Mouse (Mus musculus) midbrain, postnatal 0 days (tissue): ENCODE measurements around the gene Rdm1. TPM values are rescaled to one million over a fixed set of nuclear protein-coding genes. Genes with fewer than 3 reads are reported as not detected.
"Not testable (repeated sequence)": the region's sequence is repeated elsewhere in the genome, so short reads cannot be mapped to it uniquely, and the experiment has no call there.

Source experiments
- ATAC-seq: fragments of 200-750 bp; cut with Nextera tagmentation; 2 replicates; pipeline ENCODE4 v1.8.0; 2017; ENCODE audit warnings: moderate number of reproducible peaks, mild to moderate bottlenecking, moderate TSS enrichment, moderate library complexity; ENCODE audit not compliant: low FRiP score
- DNase-seq: peaks from one replicate; pipeline ENCODE4 v3.0.0-alpha.2; 2015; ENCODE audit warnings: low spot score
- H3K27ac ChIP-seq: fragments of 300-500 bp; sonication (generic); 2 replicates; pipeline ENCODE4 v1.5.1; 2014; ENCODE audit warnings: low read depth, mild to moderate bottlenecking, low read length, mixed read lengths
- H3K27me3 ChIP-seq: fragments of 300-500 bp; sonication (generic); 2 replicates; pipeline ENCODE4 v1.6.1; 2014; ENCODE audit warnings: low read length, control low read depth, mixed read lengths; ENCODE audit not compliant: insufficient read depth
- H3K36me3 ChIP-seq: fragments of 300-500 bp; sonication (generic); 2 replicates; pipeline ENCODE4 v1.6.1; 2014; ENCODE audit warnings: low read length, control low read depth, mixed read lengths; ENCODE audit not compliant: insufficient read depth
- H3K4me1 ChIP-seq: fragments of 300-500 bp; sonication (generic); 2 replicates; pipeline ENCODE4 v1.6.1; 2014; ENCODE audit warnings: mild to moderate bottlenecking, control low read depth, antibody characterized with exemption, low read length, mixed read lengths; ENCODE audit not compliant: insufficient read depth
- H3K4me2 ChIP-seq: fragments of 300-500 bp; sonication (generic); 2 replicates; pipeline ENCODE4 v1.6.1; 2014; ENCODE audit warnings: low read depth, mild to moderate bottlenecking, low read length, mixed read lengths; ENCODE audit not compliant: poor library complexity, severe bottlenecking
- H3K4me3 ChIP-seq: fragments of 300-500 bp; sonication (generic); 2 replicates; pipeline ENCODE4 v1.5.1; 2014; ENCODE audit warnings: low read depth, mild to moderate bottlenecking, low read length, moderate library complexity
- H3K9ac ChIP-seq: fragments of 300-500 bp; sonication (generic); replicated peaks from 2 replicates; pipeline ENCODE4 v1.6.1; 2014; ENCODE audit warnings: mild to moderate bottlenecking, low read length, moderate library complexity, mixed read lengths; ENCODE audit not compliant: poor library complexity, severe bottlenecking
- H3K9me3 ChIP-seq: fragments of 300-500 bp; sonication (generic); 2 replicates; pipeline ENCODE4 v1.6.1; 2016; ENCODE audit warnings: low read length, control low read depth
- CTCF ChIP-seq: IDR thresholded peaks from 2 replicates; pipeline ENCODE4 v1.5.1; 2016; ENCODE audit warnings: antibody characterized with exemption, mild to moderate bottlenecking
- WGBS: fragments of 180-500 bp; shearing (Covaris S2); extraction: QIAGEN DNeasy Blood & Tissue Kit; methylation state at CpG from one replicate; pipeline ENCODE4 v1.1.7; 2014; 5-methylcytosine and 5-hydroxymethylcytosine counted together
- polyA plus RNA-seq: library from polyadenylated mRNA; unstranded; fragments of >200 nt; fragmentation: Nextera tagmentation; extraction: Ambion mirVana; gene quantifications from 2 replicates; pipeline ENCODE4 v1.2.1, GENCODE M21; 2015
- total RNA-seq: library from RNA; depleted of rRNA; stranded (reverse); fragments of >200 nt; gene quantifications from 2 replicates; pipeline ENCODE4 v1.2.3, GENCODE M21; 2014; rRNA removed

Gene Rdm1
- total RNA-seq (2.8 and 3.6 TPM in 2 replicates), polyA plus RNA-seq (8.3 and 9.2 TPM in 2 replicates)

DNA sequence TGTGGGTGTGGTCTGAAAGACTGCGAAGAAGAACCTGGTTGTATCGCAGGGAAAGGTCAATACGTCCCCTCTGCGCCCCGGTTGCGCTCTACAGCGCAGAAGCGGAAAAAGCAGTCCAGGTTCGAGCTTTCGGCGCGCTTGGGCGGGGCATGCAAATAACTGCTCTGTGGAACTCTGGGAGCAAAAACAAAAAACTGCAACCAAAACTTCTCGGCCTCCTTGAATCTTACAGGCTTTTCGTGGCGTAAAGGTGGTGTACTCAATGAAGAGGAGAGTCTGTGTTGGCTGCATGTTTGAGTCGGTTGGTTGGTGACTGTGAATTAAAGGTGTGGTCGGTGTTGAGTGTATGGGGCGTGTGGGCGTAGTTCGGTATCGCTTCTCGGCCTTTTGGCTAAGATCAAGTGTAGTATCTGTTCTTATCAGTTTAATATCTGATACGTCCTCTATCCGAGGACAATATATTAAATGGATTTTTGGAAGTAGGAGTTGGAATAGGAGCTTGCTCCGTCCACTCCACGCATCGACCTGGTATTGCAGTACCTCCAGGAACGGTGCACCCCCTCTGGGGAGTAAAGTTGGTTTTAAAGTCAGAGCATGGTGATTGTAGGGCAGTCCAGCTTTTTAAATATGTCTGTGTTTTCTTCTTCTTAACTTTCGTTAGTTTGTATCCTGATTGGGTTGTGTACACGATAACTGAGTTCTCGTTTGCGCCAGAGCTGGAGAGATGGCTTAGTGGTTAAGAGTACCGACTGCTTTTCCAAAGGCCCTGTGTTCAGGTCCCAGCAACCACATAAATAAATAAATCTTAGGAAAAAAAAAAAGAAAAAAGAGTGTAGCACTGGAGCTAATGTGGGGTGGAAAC is at the start of gene Rdm1:
Gene Rdm1 (plus strand): TSS at position 201 of the 862 bp plus-strand sequence.
- DNase-seq (peak; percentile 89), ATAC-seq (peak; percentile 89)
- H3K27ac ChIP-seq, result peak within 1 kb of the TSS; percentile 91
- TF ChIP-seq CTCF, result no peak
- no peaks in the 10 kb centered on the region for H3K27me3 ChIP-seq
- WGBS, result under 1% methylated on average over 32 of the region's 34 CpGs
- peak within 1 kb of the TSS; percentile 60 for H3K9ac ChIP-seq
- no peaks in the 10 kb centered on the region for H3K4me1 ChIP-seq
- H3K36me3 ChIP-seq, result no peaks in the 10 kb centered on the region
- H3K4me2 ChIP-seq, result peak within 1 kb of the TSS; percentile 96
- peak within 1 kb of the TSS; percentile 53 for H3K4me3 ChIP-seq
- H3K9me3 ChIP-seq, result no peaks in the 10 kb centered on the region

DNA sequence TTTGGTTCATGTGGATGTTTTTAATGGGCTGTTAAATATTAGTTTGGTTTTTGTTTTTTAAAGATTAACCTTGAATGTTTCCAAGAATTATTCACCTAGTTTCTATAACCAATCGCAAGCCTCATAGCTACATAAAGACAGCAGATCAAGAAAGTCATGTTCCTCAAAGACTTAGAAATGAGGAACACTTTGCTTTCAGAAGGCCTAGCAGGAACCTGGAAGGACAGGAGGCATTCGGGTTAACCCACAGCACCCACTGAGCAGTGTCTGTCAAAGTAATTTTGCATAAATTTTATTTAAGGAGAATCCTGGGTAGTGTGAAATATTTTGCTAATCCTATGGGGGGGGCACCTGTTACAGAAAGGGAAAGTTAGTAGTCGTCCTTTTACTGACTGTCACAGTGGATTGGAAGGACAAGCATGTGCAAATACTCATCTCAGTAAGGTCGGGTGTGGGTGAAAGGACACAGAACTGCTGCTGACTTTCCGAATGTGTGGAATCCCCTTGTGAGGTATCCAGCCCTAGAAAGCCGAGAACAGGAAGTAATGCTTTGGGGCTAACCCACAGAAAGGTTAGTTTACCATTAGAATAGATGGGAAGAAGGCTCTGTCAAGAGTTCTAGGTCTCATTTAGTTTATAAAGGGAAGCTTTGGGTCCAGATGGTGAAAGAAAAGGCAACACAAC is 45.8 kb upstream of the Rdm1 start:
- no peak overlapping the region for H3K27ac ChIP-seq
- no peak overlapping the region for H3K9ac ChIP-seq
- H3K36me3 ChIP-seq, result peaks cover 37% of the 10 kb centered on the region
- no peak overlapping the region for H3K4me2 ChIP-seq
- no peak for DNase-seq
- H3K27me3 ChIP-seq, result no peaks in the 10 kb centered on the region
- no peaks in the 10 kb centered on the region for H3K9me3 ChIP-seq
- H3K4me3 ChIP-seq, result no peak overlapping the region
- 78% methylated on average over 6 of the region's 6 CpGs for WGBS
- no peak for ATAC-seq
- no peaks in the 10 kb centered on the region for H3K4me1 ChIP-seq
- no peak for TF ChIP-seq CTCF

DNA sequence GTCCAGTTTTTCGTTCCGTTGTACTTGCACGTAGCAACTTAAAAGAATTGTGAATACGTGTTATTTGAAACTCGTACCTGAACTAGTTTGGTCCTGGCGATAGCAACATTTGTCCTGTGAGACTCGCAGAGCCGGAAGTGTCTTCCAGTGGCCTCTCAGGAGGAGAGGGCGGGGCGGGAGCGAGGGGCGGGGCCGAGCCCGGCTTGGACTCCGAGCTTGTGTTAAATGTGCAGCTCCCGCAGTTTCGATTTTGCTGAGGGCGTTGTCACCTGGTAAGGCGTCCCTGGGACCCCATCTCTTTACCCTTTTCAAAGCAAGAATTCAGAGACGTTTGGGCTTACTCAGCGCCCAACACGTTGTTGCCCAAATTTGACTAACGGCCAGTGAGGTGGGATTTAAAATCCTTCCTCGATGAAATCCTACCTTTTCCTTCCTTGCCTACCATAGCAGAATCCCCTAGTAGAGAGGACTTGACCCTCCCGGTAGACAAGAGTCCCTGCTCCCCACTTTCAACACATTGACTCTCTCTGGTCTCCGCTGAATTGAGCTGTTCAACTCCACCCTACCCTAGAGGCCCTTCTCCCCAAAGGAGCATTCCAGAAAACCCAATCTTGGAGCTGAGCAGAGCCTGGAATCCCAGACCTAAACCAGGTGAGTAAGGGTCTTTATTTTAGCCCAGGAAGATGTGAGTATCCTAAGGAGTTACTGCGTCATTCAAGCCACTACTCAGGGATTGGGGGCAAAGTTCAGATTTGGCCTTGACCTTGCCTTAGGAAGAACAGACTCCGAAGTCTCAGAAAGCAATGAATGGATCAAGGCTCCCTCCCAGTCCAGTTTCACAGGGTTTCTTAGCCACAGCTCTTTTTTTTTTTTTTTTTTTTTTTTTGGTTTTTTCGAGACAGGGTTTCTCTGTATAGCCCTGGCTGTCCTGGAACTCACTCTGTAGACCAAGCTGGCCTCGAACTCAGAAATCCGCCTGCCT is 44.6 kb upstream of the Rdm1 start, which contains the start of gene Tmem106a:
Gene Tmem106a (plus strand): TSS at position 189 of the 982 bp plus-strand sequence.
- no peaks in the 10 kb centered on the region for H3K4me1 ChIP-seq
- no peak for ATAC-seq
- no peaks in the 10 kb centered on the region for H3K9me3 ChIP-seq
- WGBS, result 20% methylated on average over 29 of the region's 31 CpGs
- peaks cover 28% of the 10 kb centered on the region for H3K36me3 ChIP-seq
- peak within 1 kb of the TSS; percentile 45 for H3K4me2 ChIP-seq
- peak within 1 kb of the TSS; percentile 20; the same call in 1 of the 2 replicates for H3K4me3 ChIP-seq
- H3K27ac ChIP-seq, result no peak within 1 kb of the TSS
- H3K9ac ChIP-seq, result no peak within 1 kb of the TSS
- H3K27me3 ChIP-seq, result no peaks in the 10 kb centered on the region
- no peak for TF ChIP-seq CTCF
- peak; percentile 34 for DNase-seq

DNA sequence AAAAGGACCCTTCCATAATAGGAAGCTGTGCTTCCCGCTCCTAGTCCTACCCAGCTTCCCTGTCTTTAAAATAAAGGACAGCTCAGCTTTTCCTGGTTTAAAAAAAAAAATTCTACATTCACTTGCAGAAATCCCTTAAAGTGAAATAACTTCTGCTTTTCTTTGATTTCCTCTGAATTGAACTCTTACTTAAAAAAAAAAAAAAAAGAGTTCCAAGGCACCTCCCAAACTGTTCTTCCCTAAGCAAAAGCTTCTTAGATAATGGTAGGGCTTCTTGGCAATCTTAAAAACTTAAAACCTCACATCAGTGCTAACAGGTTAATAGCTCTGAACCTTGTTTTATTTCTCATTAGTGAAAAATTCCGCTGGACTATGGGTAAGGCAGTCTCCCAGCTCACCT is 43.8 kb upstream of the Rdm1 start:
- Histone ChIP-seq H3K4me1 (no peaks in the 10 kb centered on the region), H3K36me3 (peaks cover 20% of the 10 kb centered on the region), H3K4me3 (no peak overlapping the region), H3K9ac (no peak overlapping the region), H3K27me3 (no peaks in the 10 kb centered on the region), H3K9me3 (no peaks in the 10 kb centered on the region), H3K27ac (no peak overlapping the region), H3K4me2 (no peak overlapping the region)
- 96% methylated on average over 2 of the region's 2 CpGs for WGBS
- DNase-seq (no peak), ATAC-seq (no peak)
- TF ChIP-seq CTCF, result no peak

DNA sequence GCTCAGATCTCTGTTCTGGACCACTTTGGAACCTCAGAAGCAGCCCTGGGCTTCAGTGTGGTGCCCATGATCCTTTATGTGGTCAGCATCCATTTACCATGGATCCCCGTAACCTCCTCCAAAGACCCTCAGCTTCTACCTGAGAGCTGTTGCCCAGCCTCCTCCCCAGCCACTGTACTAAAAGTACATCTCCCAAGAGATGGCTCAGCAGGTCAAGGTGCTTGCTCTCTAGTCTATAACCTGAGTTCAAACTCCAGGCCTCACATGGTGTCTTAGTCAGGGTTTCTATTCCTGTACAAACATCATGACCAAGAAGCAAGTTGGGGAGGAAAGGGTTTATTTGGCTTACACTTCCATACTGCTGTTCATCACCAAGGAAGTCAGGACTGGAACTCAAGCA is 42.0 kb upstream of the Rdm1 start:
- H3K27ac ChIP-seq, H3K4me3 ChIP-seq, H3K9me3 ChIP-seq, H3K9ac ChIP-seq, H3K27me3 ChIP-seq, H3K4me2 ChIP-seq, ATAC-seq, H3K4me1 ChIP-seq, DNase-seq: not testable (repeated sequence)
- WGBS, result 96% methylated on average over 1 of the region's 1 CpGs
- H3K36me3 ChIP-seq, result peaks cover 11% of the 10 kb centered on the region
